Mouse (Mus musculus) lung, postnatal 14 days (tissue): ENCODE measurements around the gene Slc26a8.
"Not testable (repeated sequence)": the region's sequence is repeated elsewhere in the genome, so short reads cannot be mapped to it uniquely, and the experiment has no call there.

Experiments
- DNase-seq: peaks from one replicate; pipeline ENCODE4 v3.0.0; 2021

Gene Slc26a8

DNA sequence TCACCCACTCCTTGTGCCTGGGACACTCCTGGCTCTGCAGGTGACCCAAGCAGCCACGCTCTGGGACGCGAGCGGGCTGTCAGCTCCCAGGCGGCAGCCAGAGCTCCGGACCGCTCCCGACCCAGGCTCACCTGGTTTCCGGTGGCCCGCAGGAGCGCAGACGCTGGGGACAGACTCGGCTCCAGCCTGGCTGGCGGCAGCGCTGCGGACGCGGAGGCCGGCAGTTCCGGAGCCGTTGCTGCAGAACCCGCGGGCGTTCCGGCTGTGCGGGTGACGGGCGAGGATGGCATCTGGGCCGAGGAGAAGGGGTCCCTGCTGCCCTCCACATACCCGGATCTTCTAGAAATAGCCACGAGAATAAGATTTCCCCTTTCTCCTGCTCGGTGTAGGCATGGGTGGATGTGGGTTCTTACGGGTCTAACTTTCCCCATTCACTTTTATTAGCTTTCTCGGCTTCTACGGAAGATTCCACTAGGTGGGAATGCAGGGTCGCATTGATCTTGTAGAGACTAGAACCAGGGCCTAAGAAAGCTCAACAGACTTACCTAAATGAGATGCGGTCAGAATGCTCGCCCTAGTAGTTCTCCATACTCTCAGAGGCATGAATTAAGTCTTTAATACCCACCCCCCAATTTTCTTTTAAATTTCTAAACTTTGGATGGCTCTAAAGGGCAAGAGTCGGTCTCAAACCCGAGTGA, at the start of gene Slc26a8:
Slc26a8 (minus strand) TSS at position 648 of the 698 bp plus-strand sequence.
- no peak for DNase-seq

DNA sequence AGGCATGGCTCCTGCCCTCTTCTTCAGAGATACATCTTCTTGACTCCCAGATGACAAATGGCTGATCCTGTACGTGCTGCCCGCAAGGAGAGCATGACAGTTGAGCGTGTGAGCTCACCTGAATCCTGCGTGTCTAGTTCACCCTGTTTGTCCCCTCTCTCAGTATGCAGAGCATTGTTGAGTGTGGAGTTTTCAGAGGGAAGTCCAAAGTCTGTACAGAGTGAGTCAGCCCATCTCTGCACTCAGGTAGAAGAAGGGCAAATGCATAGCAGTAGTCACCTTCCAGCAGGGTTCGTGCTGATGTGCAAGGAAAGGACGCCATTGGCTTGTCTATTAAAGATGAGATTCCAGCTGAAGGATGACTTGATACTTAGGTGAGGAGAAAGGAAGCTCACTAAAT, 49.2 kb upstream of the Slc26a8 start:
- no peak for DNase-seq

DNA sequence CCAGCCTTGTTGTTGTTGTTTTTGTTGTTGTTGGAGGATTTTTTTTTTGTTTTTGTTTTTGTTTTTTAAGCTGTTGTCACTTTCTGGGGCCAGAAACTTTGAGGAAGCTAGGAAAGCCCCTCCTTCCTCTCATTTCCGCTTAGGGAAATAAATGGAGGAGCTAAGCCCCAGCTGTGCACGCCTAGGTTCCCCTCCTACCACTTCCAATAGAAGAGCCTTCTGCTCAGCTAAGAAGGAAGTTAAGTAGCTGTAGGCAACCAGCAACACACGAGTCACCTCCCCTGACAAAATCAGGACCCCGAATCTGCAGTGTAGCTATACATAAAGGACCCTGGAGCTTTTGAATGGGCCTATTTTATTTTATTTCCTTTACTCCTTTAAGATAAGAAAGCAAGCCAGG, 47.9 kb upstream of the Slc26a8 start:
- DNase-seq = no peak

DNA sequence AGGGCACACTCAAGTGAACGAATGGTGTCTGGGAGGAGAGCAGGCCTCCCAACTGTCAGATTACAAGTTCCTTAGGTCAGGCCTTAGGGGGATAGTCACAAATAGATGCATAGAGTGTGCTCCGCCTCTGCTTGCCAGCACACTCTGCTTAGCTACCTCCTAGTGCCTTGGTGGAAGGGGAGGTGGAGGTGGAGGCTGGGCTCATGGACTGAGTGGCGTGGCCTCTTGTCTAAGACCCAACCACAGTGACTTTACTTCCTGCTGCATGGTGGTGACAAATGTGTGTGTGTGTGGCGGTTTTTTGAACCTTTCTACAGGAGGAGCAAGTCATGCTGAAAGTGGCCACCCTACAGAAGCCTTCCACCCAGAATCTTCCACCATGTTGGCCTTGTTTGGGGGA, 46.5 kb upstream of the Slc26a8 start:
- DNase-seq = no peak

DNA sequence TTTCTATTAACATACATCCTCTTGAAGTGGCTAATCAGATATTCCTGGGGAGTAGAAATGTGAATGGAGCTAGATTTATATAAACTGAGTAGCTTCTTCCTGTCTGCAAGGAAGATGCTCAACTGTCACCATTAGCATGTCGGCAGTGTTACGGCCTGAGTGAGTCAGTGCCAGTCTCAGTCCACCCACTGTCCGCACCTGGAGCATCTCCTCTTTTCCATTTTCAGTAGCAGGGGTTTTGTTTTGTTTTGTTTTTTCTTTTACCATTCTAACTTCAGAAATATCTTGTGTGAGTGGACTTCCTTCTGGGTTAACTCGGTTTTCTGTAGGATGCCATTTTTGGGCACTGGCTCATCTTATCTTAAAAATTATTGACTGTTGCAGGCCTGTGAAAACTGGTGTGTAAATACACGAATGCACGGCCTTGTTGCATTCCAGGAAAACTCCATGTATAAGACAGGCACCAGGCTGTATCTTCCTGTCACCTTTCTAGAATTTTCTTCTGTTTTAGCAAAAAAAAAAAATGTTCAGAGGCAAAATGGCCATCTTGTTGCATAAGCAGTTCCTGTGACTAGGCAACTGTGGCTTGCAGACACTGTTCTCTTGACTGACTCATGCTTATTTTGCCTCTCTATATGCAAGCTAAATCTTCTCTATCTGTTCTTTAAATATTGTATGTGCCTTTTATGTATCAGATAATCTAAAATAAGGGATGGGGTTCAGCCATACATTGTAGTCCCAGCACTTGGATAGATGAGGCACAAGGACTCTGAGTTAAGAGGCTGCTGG, 45.5 kb upstream of the Slc26a8 start:
- DNase-seq = no peak

DNA sequence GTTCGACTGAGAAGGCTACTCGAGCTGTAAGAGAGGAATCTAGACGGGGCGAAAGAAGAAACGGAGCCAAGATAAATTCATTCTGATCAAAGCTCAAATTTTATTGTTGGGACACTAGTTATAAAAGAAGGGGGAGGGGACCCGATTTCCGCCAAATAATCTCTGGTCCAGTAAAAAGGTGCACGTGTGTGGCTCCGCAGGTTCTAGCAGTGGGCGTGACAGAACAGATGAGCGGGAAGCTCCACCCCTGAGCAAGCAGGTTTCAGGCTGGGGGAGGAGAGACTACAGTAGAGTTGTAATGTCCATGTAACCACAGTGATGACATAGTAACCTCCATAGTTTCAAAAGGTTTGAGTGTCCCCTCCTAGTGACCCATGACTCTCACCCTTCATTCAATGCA, 37.5 kb upstream of the Slc26a8 start:
- DNase-seq = not testable (repeated sequence)

DNA sequence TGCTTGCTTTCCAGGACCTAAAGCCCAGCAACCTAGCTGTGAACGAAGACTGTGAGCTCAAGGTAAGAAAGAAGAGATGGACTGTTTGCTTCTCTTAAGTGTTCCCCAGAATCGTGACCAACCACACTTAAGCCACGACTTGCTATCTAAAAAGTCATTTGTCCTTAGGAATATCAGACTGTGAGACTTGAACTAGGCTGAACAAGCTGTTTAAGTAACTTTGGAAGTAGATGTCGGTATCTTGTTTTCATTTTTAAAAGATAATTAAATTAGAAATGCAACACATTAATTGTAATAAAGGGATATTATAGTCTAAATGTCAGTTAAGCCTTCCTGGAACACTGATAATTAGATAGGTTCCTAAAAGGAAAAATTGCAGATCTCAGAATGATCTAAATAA, 35.8 kb upstream of the Slc26a8 start, which contains the start of gene AC170998.1:
AC170998.1 (plus strand) TSS at position 301 of the 400 bp plus-strand sequence.
- no peak for DNase-seq

DNA sequence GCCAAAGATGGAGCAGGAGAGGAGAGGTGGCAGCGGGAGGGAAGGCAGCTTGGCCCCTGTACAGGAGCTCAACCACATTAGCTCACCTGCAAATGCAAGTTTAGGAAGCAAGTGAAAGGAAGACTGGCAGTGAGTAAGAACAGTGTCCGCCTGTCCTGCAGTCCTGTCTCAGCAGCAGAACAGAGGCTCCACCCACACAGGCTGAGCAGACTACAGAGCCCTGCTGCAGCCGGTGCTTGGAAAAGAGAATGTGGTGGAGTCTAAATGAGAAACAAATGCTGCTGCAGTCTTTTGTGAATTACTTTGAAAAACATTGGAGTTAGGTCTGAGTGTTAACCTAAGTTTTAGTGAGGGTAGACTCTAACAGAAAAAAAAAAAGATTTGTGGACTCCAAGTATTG, 27.5 kb upstream of the Slc26a8 start:
- DNase-seq = no peak

DNA sequence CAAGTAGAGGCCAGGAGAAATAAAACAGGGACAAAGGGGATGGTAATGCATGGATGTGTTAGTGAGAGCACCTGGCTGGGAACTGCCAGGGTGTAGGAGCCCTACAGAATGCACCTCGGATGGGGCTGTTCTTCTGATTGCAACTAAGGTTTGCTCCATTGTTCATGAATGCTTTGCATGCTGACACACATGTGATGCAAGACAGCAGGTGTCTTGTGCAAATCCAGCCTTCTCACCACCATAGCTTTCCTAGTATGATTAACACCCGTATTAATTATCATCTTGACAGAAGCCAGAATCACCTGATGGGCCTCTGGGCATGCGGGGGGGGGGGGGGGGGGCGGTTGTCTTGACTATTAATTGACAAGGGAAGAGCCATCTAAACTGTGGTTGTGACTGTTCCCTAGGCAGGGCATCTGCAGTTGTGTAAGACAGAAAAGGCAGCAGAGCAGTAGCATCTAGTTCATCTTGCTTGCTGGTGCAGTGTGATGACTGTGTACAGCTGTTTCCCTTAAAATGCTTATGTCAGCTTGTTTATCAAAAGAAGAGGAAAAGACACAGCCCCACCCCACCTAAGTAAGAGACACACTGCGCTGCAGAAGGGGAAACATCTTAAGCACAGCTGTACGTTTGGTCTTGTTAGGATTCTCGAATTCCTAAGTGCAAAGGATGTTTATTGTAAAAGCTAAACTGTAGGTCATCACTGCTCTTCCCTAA, 26.0 kb upstream of the Slc26a8 start:
- no peak for DNase-seq

DNA sequence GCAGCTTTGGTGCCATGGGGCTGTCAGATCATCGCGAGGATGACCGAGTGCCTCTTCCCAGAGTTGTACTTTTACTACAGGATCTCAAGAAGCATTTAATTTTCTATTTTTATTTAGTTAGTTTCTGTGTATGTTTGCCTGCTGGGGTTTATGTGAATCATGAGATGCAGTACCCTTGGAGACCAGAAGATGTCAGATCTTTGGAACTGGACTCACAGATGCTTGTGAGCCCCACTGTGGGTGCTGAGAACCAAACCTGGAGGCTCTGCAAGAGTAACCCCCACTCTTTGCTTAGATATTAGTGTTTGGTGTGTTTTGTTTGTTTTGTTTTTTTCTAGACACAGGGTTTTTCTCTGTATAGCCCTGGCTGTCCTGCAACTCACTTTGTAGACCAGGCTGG, 24.0 kb upstream of the Slc26a8 start:
- DNase-seq = no peak

DNA sequence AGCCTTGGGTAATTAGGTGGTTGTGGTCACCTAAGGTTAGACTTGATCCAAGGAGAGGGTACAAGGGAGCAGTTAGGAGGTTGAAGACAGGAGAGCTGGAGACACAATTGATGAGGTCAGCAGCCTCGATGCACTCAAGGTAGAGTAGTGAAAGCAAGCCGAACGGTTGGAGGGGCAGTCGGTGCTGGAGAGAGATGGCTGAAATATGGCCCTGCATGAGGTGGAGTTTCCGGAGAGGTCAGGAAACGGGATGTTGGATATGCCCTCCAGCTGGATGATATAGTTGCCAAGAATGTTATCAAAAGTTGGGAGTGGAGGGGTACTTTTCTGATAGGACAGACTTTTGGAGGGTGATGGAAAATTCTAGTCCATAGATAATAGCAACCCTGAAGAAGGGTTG, 22.3 kb upstream of the Slc26a8 start:
- DNase-seq = no peak

DNA sequence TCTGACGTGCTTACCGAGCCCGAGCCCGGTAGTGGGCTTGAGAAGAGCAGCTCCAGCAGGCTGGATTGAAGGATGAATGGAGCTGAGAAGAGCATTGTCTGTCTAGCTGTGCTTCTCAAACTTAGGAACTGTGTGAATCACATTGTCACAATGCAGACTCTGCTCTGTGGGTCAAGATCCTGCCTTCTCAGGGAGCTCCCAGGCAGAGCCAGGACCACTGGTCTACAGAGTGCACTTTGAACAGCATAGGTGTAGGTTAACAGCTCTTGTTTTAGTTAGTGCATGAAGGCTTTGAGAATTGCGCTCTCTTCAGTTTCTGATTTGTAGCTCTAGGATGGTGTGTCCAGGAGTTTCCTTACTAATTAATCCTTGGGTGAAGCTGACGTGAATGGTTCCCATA, 21.2 kb upstream of the Slc26a8 start:
- no peak for DNase-seq

DNA sequence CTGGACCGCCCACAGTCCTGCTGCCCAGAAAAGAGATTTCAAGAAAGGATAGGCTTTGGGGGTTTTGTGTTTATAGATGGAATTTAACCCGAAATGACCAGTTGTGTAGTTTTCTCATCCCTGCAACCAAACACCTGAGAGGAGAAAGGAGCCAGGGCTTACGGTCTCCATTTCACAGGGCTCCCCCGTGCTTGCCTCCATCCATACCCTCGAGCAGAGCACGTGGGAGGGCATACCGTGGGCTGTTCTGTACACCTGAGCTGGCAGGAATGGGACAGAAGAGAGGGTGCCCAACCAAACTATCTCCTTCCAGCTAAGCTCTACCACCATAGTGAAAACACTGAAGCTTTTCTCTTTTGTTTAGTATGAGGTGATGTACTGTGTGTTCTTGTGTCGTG, 20.3 kb upstream of the Slc26a8 start:
- DNase-seq = no peak

DNA sequence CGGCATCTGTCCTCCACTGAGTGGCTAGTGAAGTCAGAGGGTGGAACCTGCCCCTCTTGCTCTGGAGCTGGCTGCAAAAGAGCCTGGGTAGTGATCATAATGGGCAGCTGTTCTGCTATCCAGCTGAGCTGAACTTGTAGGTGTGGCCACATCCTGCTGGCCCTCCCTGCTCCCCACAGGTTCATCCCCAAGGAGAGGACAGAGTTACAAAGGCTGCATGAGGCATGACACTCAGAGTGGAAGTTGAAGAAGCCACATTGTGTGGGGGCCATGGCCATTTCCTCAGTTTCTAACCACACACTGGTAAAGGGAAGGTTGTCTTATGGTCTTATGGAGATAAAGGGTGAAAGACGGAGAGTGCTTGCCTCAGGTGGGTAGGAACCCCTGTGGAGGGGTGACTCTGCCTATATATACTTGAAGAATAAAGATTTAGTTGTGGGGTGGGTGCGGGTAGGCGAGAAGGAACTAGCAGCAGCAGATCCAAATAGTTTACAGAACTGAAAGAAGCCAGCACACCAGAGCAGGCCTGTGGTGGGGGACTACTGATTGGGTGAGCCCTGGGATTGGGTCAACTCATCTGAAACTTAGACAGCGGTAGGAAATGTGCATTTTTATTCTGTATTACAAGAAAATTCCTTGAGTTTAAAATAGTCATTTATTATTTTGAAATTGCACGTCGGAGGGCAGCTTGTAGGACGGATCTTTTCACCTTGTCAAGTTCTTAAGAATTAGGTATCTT, 19.7 kb upstream of the Slc26a8 start:
- DNase-seq = no peak

DNA sequence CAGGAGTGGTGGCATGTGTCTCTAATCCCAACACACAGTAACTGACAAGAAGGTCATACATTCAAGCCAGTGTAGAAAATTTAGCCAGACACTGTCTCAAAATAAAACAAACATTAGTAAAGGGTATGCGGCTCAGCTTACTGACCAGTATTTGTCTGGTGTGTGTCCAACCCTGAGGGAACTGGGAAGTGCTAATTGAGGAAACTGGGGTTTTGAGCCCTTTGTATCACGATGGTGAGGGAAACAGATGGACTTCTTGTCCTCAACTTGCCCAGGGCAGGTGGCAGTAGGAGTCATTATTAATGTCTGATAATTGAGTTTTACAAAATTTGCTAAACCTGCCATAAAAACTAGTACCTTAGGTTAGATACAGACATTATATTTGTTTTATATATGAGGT, 19.0 kb upstream of the Slc26a8 start:
- no peak for DNase-seq

DNA sequence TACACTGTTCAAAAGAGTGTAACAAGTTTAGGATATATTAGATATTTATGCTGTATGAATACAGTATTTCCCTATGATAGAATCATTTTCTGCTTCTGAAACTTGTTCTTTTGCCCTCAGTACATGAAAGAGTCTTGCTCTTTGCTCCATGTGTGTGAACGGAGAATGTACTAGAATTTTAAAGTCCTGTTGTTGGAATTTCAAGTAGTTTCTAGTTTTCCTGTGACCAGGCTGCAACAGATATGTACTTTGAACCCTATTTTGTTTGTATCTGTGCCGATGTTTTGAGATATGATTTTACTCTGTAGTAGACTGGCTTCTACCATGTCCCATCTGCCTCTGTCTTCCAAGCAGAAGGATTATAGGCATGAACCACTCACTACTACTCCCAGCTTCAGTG, 17.8 kb upstream of the Slc26a8 start:
- DNase-seq = no peak

DNA sequence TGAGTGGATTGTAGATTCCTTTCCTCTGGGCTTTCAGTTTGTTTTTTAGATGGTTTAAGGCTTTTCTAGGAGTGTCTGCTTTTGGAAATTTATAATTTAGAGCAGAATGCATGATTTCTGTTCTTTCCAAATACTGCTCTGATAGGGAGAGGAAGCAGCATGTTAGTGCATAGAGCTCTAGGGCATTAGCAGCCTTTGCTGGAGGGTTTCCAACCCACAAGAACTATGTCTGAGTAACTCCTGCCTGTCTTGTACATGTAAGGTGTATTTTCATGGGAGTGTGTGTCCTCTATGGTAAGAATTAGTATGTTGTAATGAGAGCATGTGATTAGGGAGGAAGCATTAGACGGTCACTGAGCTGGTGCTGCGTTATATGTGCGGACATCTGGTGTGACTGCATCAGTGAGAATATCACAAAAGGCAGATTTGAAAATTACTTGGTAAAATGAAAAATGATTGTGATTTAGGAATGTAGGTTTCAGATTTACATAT, 17.1 kb upstream of the Slc26a8 start:
- DNase-seq = no peak

DNA sequence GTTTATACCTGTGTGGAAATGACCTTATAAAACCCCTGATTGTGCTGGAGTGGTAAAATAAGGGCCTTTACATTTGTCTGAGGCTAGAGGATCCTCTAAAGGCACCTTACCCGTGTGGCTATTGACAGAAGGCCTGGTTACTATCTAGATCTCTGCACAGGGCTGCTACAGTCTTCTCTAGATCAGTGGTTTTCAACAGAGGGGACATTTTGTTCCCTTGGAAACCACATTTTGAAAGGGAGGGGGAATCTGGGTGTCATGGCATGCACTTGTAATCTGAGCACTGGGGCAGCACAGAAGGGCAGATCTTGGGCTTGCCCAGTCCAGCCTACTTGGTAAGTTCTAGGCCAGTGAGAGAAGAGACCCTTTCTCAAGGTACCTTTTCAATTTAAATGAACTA, 16.7 kb upstream of the Slc26a8 start:
- no peak for DNase-seq

DNA sequence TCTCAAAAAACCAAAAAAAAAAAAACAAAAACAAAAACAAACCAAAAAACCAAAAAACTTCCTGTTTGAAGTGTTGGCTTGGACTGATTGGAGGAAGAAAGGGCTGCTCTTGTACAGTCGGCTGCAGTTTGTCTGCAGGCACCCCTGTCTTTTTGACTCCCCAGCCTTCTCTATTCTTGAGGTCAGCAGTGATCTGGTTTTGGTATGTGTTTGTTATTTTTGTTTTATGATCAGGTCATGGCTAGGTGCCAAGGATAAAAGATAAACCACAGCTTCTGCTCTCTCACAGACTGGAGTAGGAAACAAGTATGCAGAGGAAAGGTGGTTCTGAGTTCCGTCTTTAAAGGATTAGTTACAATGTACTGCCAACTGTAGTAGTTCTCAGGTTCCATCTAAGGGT, 12.6 kb upstream of the Slc26a8 start:
- no peak for DNase-seq

DNA sequence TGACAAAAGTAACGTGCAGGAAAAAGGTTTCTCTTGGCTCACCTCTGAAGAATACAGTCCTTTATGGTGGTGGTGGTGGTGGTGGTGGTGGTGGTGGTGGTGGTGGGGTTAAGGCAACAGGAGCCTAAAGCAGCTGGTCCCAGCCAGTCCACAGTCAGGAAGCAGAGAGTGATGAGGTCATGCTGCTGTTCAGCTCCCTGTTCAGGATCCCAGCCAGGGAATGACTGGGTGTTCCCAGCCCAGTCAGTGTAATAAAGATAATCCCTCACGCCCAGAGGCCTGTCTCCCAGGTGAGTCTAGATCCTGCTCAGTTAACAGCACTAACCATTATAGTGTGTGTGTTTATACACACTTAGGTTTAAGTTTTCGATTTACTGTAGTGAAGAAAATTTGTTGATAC, 11.7 kb upstream of the Slc26a8 start:
- DNase-seq = no peak

DNA sequence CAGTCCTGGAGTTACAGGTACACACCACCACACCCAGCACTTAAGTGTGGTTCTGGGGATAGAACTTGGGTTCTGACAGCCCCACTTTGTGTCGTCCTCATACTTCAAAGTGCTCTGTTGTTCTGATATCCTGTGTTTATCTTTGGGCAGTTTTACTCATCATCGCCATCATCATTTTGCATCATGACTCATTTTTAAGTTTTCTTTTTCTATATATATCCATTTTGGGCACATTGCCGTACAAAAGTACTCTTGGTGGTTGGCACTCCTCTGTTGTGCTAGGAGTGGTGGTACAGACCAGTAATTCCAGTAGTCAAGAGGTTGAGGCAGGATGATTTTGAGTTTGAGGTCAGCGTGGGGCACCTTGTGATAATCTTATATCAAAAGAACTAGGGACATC, 11.1 kb upstream of the Slc26a8 start:
- no peak for DNase-seq

DNA sequence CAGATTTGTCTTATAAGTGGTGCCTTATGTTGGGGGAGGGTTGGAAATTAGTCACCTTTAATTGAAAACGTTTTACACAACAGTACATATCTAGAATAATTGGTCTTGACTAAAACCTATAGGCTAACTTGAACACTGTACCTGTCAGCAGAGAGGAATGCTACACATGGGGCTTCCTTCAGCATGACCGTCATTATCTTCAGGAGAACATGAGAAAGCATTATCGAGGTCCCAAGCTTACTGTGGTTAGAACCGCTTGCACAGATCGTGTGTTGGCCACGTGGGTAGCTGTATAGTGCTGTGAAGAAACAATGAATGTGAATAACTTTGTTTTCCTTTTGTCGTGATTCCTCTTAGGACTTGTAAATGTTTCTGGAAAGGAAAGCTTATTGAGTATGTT, 9.8 kb upstream of the Slc26a8 start:
- DNase-seq = no peak

DNA sequence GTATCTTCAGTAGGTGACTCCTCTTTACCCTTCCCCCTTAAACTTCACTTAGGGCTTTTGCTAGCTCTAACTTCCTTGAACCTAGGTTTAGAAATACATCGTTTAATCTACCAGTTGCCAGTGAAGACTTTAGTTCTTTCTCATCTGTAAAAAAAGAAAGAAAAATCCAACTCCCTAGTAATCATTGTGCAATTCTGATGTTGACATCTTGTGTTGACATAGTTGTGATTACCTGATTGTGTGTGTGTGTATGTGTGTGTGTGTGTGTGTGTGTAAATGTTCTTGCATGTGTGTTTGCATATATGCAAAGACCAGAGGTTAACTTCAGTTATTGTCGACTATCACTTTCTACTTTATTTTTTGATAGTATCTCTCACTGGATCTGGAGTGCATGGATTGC, 8.6 kb upstream of the Slc26a8 start:
- DNase-seq = no peak
